Mouse (Mus musculus): ENCODE results near the gene F8.
"Not testable (repeated sequence)": the region's sequence is repeated elsewhere in the genome, so short reads cannot be mapped to it uniquely, and the experiment has no call there.

F8 gene

DNA sequence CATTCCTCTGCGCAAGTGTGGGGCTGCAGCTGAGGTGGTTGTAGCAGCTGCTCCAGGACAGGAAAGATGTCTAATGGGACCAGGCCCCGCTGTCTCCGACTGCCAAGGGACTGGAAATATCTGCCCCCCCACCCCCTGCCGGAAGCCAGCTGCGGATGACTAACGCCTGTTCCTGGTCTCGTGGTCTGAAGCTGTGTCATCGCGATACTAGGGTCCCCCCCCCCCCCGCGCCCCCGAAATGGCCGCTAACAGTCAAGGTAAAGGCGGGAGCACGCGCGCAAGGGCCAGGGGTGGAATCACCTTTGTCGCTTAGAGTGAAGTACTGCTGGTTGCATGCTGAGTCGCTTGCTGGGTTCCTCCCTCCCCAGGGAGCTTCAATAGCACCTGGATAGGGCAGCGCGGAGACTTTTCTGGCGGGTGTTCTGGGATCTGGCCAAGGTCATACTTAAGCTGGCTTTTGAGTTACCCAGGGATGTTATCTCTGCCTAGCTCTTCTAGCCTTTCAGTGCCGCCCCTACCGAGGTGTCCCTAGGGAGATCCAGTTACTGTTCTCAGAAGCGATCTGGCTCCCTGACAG is at the start of gene F8, which contains the start of gene Fundc2:
Gene F8 (minus strand): TSS at position 421 of the 577 bp plus-strand sequence.
Gene Fundc2 (plus strand): TSS at position 205 of the 577 bp plus-strand sequence.
- in situ Hi-C loops (cut with MboI; ENCODE audit: low sequenced_read_pairs), result no loop called here

DNA sequence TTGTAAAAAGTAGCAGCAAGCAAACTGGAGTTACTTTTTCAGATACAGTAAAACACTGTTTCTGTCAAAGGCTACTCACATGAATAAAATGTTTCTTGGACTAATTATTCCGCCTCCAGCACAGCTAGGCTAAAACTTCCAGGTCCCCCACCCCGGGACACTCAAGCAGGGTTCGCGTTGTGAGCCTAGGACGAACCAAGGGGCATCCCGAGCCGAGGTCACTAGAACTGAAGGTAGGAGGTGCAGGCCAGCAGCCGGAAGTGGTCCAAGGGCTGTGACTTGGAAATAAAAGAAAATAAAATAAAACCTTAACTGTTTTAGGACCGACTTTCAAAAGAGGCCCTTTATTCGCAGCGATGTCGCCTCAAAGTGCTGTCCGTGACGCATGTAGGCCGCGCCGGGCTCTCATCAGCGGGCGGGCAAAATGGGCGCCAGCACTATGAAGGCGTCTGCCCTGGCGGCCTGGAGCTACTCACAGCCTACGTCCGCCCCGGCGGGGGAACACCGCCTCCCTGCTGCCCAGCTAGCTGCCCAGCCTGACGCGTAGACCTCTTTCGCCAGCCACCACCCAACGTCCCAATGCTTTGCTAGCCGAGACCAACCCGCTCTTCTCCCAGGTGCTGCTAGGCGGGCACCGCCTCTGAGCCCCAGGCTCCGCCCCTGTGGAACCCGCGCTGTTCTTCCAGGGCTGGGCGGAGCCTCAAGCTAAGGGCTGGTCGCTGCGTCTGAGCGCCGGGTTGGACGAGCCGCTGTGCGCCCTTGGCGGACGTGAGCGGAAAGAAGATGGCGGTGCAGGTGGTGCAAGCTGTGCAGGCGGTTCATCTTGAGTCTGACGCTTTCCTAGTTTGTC is 33.7 kb upstream of the F8 start, which contains the start of the genes Cmc4, Mtcp1 and Brcc3:
Gene Cmc4 (minus strand): TSS at position 649 of the 850 bp plus-strand sequence.
Gene Mtcp1 (minus strand): TSS at position 653 of the 850 bp plus-strand sequence.
Gene Brcc3 (plus strand): TSS at position 693 of the 850 bp plus-strand sequence.
- in situ Hi-C loops (cut with MboI; ENCODE audit: low sequenced_read_pairs), result no loop called here

DNA sequence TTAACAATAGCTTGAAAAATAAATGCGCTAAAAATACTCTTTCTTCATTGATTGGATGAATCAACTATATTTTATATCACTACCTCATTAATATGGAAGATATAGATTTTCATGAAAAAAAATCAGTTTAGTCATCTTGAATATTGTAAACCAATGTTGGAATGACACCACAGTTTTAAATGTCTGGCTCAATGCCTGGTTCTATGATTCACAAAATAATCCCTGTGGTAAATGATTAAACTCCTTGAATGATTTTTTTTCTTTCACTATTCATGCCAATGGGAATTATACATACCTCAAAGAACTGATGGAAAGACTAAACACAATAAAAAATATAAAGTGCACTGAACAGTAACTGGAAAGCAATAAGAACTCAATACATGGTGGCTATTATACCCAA is 27.3 kb upstream of the F8 start:
- in situ Hi-C loops (cut with MboI; ENCODE audit: low sequenced_read_pairs), result no loop called here

DNA sequence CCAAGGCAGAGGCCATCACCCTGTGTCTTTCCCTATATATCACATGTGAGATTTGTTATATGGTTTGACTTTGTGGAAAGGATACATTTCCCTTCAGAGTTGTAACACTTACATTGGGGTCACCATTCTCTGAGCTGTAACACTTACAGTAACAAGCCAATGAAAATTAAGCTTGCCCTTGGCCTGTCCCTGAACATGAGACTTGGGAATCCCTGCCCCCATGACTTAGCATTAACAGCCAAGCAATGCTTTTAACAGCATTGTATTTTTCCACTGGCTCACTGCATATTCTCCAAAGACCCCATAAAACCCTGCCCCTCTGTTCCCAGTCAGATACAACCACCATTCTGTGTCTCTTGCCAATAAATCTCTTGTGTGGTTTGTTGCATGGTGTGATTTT is 20.9 kb upstream of the F8 start:
- in situ Hi-C loops (cut with MboI; ENCODE audit: low sequenced_read_pairs), result no loop called here

DNA sequence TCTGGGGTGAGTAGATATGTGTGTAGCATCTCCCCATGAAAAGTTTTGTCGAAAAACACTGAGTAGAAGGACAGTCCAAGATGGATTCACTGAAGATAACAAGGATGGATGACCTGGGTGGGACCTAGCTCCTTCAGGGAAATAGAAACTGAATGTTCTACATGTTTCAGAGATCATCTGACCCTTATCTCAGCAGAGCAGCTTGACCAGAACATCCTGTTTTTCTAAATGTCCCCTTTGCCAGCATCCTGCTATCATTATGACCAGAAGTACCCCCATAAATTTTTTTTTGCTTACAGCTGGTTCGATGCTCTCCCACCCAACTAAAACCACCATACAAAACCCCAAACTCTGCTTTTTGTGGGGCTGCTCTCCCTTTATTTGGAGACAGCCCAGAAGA is 20.3 kb upstream of the F8 start:
- in situ Hi-C loops (cut with MboI; ENCODE audit: low sequenced_read_pairs), result no loop called here

DNA sequence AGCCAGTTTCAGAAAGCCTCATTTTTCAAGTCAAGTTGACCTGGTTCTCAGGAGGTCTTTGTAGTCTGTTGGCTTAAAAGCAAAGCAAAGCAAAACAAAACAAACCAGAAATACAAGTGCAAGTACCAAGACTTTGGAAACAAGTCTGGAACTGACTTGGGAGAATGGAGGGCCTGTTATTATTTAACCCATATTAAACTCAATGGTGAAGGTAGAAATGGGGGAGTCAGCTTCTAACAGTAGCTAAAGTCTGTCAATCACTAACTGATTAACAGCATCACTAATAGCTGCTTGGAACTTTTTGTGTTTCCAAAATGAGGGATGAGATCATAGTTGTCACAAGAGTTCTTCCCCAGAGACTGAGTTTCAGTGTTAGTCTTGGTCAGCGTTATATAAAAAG is 17.1 kb upstream of the F8 start:
- in situ Hi-C loops (cut with MboI; ENCODE audit: low sequenced_read_pairs), result no loop called here

DNA sequence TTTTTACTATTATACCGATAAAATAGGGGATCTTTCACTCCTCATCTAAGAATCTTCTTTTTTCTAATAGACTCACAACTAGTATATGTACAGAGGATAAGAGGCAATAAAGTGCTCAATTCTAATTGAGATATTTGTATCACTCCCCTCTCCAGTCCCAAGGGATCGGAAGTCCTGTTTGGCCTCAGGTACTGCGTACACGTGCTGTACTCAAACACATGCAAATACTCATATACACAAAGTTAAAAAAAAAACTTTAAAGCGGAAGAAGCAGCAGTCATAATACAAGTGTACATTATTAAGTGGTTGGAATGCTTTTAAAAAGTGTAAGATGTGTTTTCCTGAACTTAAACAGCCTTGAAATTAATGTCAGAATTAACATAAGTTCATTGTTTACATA is 716 bp downstream of the F8 start:
- in situ Hi-C loops (cut with MboI; ENCODE audit: low sequenced_read_pairs), result no loop called here

DNA sequence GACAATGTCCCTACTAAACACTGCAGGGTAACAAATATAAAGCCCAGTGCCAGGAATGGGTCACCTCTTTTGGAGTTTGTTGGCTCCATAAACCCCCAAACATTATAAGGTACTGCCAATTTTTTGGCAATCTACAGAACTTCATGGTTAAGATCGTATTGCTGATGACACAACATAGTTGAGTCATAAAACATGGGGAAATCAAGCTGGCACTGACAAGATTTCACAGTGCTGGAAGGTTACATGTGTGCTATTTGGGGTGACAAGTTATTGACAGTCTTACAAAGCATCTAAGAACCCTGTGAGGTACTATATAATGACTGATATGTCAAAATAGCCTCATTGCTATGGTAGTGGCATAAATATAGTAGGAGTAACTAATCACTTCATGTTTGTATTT is 1.2 kb downstream of the F8 start:
- in situ Hi-C loops (cut with MboI; ENCODE audit: low sequenced_read_pairs), result no loop called here

DNA sequence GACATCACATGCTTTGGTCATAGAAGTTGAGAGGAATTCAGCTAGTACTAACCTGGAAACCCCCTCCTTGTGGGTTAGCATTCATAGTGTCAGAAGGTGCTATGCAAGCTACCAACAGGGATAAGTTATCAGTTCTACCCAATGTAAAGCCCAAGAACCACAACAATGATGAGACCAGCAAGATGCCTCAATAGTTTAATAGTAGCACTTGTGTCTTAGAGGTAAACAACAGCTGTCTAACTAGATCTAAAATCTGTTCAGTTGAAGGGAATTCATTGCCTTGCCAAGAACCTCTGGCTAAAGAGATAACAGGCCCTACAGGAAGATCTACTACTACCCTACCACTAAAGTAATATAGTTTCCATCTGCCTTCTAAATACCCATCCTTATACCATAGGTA is 5.6 kb downstream of the F8 start:
- in situ Hi-C loops (cut with MboI; ENCODE audit: low sequenced_read_pairs), result no loop called here

DNA sequence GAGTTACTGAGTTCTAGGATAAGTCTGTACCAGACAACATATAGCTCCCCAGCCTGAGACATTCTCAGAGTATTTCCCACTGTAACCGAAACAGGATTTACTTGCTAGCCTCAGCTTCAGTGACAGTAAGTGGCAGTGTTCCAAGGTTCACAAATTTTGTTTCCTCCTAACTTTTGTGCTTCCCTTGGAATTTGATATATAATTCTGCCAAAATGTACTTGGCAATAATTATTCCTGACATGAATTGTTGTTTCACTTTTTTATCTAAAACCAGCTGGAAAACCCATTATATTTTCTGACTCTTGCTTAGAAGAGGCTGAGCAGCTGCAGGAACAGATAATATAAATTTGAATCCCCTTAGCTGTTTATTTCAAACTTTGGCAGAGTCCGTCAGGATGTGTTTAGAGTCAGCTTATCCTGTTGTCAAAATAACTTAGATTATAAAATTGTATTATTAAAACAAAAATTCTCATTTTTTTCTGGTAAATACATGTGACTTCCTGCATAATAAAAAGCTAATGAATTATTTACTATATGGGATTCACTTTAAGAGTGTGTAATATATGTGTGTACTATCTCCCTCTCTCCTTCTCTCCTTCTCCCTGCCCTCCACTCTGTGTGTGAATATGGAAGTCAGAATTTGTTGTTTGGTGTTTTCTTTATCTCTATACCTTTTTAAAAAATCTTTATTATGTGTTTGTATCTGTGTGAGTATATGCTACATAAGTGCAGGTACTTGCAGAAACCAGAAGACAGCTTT is 9.6 kb downstream of the F8 start:
- in situ Hi-C loops (cut with MboI; ENCODE audit: low sequenced_read_pairs), result no loop called here

DNA sequence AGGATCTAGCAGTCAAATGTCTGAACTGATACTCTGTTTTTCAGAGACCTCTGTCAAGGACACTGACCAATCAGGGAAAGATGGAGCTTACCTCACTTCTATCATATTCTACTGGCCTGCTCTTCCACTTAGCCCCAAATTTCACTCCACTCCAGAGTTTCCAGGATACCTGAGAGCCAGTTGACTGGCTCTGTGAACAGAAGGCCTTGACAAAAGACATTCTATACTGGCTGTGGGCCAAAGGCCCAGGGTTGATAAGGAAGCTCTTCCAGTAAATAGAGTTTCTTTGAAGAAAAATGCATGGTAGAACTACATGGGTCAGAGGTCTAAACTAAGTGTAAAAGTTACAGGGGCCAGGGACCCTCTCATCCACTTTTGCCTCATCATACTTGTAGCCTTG is 12.2 kb downstream of the F8 start:
- in situ Hi-C loops (cut with MboI; ENCODE audit: low sequenced_read_pairs), result no loop called here

DNA sequence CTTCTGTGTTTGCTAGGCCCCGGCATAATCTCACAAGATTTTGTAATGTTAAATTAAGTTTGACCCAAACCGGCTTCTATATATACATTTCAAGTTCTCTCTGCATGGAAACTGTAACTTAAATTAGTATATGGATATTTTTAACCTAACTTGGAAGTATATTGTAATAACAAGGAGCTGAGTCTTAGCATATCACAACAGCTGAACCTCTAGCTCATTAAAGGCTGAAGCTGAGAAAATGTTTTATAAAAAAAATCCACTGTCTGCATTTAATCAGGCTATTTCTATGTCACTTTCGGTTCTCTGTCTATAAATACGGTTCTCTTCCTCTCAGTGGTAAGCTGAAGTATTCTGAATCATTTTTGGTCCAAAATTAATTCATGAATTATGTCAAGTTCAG is 58.9 kb downstream of the F8 start:
- in situ Hi-C loops (cut with MboI; ENCODE audit: low sequenced_read_pairs), result no loop called here

DNA sequence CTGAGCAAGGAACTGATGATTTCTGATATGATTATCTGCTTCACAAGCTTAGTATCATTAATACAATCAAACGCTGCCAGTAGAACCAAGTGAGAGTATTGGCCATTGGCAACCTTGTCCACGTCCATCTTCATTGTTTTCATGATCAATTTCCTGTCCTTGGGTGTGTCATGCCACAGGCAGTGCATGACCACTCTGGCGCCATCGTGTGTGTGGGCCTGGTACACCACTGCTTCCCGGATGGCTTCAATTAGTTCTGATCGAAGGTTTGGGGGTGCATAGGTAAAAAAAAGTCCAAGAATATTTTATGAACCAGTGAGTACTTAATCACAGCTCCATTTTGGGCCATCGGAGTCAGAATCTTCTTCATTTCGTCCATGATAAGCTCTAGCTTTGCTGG is 110.7 kb downstream of the F8 start:
- in situ Hi-C loops (cut with MboI; ENCODE audit: low sequenced_read_pairs), result no loop called here

DNA sequence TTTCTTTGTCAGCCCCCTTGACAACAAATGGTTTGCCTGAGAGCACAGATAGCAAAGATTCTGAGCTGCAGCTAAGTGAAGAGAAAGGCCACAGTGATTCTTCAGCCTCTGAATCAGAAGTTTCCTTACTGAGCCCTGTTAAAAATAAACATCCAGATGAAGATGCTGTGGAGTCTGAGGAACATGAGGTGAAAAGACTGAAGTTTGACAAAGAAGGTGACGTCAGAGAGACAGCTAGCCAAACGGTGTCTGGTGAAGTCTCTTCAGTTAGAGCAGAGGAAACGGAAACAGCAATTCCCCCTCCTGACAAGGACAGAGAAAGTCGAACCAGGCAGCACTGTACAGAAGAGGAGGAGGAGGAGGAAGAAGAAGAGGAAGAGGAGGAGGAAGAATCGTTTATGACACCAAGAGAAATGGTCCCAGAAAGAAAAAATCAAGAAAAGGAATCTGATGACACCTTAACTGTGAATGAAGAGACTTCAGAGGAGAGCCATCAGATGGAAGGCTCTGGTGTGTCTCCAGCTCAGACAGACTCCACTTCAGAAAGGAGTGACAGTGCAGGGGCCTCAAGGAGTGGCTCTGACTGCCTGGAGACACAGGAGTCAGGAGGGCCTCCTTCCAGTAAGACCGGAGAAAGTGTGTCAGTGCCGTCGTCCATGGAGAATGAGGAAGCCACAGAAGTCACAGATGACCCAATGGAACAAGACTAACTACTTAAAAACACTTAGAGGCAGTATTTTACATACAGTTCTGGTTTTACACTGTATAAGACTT is 148.6 kb downstream of the F8 start:
- in situ Hi-C loops (cut with MboI; ENCODE audit: low sequenced_read_pairs), result not testable (repeated sequence)

DNA sequence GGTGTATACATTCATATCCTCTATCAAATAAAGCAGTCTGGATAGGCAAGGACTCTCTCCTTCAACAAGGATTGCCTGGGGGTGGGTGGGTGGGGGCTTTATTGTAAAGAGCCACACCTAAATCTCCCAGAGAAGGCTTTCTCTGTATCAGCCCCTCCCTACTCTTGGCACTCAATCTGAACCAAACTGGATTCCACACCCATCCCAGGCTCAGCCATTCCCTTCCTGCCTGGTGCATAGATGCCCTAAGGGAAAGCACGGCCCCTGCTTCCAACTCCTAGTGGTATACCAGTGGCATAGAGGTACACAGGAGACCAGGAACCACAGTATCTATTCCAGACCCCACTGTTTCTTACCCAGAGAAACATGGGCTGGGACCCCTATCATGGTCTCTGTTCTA is 151.0 kb downstream of the F8 start:
- in situ Hi-C loops (cut with MboI; ENCODE audit: low sequenced_read_pairs), result no loop called here

DNA sequence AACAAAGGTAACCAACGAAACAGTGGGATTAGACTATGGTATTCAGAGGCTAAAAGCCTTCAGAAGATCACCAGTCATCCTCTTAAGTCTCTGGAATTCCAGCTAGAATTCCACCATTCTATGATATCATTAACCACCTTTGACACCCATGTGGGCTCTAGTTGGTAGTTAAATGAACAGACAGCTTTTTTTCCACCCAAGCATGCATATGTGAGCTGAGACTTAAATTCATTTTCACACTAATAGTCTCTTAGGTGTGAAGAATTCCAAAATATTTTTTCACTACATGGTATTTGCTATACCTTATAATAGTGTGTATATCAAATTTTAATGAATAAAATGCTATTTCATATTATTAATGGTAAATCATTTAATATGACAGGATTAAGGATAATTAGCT is 218.7 kb downstream of the F8 start, which contains the start of gene Smim9:
Gene Smim9 (minus strand): TSS at position 101 of the 400 bp plus-strand sequence.
- in situ Hi-C loops (cut with MboI; ENCODE audit: low sequenced_read_pairs), result no loop called here

DNA sequence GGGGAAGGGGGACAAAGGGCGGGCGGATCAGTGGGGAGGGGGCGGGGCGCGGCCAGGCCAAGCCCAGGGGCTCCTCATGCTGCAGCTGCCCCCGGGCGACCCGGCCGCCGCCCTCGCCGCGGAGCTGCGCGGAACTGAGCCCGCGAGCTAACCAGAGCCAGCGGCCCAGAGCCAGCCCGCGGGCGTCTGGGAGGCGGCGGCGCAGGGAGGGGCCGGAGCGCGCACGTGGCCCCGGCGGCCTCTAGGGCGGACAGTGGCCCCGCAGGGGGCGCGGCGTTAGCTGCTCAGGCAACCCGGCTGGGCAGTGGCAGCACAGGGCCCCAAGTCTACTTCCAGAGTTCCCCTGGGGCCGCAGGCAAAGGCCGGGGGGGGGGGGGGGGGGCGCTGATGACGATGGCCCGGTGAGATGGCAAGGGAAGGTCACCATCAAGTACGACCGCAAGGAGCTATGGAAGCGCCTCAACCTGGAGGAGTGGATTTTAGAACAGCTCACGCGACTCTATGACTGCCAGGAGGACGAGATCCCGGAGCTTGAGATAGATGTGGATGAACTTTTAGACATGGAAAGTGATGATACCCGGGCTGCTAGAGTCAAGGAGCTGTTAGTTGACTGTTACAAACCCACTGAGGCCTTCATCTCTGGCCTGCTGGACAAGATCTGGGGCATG is 226.7 kb downstream of the F8 start:
- in situ Hi-C loops (cut with MboI; ENCODE audit: low sequenced_read_pairs), result no loop called here

DNA sequence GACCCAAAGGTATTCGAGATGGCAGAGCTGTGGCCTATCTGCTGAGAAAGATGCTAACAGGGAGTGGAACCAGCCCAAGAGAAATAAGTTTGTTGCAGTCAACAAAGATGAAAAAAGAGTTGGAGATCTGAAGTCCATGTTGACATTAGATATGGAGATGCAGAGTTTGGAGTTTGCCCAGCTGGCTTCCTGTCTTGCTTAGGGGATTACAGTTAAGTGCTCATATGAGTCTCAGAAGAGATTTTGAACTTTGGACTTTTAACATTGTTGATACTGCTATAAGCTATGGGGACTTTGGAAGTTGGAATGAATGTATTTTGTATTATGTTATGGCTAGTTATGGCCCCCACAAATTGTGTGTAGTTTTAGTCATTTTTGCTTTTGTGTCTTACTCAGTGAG is 230.2 kb downstream of the F8 start:
- in situ Hi-C loops (cut with MboI; ENCODE audit: low sequenced_read_pairs), result no loop called here

DNA sequence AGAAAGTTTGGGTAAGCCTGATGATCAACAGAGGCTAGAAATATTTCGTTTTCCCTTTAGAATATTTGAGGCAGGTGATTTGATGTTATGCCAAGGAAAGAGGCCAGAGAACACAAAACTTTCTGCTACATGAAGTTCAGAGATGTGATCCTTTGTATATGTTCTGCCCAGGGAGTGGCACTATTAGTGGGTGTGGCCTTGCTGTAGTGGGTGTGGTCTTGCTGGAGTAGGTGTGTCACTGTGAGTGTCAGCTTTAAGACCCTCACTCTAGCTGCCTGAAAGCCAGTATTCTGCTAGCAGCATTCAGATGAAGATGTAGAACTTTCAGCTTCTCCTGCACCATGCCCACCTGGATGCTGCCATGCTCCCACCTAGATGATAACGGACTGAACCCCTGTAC is 232.1 kb downstream of the F8 start:
- in situ Hi-C loops (cut with MboI; ENCODE audit: low sequenced_read_pairs), result no loop called here

DNA sequence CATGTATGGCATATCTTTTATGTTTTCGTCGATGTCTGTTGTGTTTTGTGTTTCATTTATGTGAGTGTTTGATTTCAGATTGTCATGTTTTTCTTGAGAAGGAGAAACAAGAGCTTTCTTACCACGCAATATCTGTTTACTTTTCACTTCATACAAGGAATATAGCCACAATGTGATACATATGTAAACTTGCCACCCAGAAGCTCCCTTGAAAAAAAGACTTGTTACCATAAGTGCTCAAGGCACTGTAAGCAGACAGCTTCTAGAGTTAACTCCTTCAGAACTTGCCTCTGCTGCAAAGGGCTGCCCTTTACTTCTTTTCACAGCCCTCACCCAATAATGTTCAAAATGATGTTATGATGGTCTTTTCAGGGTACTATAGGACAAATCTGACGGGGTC is 234.0 kb downstream of the F8 start:
- in situ Hi-C loops (cut with MboI; ENCODE audit: low sequenced_read_pairs), result no loop called here

Data from CH12F3 (cell line).